Mouse (Mus musculus) lung, postnatal 14 days (tissue): Measurements from ENCODE around the gene Cypt1.

Source experiments
- DNase-seq: peaks from one replicate; pipeline ENCODE4 v3.0.0; 2021

Gene Cypt1

DNA sequence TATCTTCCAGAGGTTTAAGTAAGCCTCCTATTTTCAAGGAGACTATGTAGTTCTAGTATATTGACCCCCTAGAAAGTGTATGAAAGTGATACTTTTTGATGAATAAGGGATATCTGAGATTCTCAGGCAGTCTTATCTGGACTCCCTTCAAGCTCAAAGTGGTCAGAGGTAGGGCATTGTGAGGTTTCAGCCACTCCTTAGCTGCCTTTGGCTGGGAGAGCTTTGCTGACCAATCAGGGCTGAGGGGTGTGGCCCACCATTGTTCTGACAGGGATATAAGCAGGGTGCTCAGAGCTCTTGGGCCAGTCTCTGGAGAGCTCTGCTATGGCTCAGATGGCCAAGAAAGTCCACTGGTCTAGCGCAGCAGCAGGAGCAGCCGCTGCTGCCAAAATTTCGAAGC, at the start of gene Cypt1:
Cypt1 (plus strand) TSS at position 301 of the 400 bp plus-strand sequence.
- DNase-seq, result no peak

DNA sequence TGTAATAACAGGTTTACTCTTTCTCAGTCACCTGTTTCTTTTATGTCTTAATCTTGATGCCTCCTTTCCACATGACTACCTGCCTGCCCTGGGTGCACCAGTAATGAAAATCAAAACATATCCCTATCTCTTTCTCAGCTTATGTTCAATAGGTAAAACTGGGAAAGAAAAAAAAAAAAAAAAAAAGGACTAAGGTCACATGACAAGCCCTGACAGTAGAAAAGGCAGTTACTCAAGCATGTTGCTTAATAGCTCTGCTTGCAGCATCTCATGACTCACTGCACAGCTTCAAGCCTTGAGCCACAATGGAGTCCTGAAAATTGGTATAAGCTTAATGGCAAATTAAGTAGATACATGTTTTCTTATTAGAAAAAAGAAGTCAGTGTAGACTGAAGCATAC, 24.1 kb downstream of the Cypt1 start:
- no peak for DNase-seq

DNA sequence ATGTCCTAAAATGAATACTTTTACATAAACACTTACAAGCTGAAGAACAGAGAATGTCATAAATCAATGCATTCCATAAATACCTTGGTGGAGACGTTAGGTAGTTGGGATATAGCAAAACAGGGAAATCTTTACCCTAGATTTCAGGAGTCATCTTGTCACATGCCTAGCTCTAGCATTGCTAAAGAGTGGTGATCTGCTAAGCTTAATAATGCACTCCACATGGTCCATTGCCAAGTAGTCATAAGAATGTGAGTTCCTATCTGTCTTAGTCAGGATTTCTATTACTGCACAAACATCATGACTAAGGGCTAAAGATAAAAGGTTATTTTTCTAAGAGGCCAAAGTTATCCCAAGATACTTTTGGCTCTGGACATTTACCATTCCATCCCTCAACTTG, 34.4 kb downstream of the Cypt1 start:
- DNase-seq, result no peak

DNA sequence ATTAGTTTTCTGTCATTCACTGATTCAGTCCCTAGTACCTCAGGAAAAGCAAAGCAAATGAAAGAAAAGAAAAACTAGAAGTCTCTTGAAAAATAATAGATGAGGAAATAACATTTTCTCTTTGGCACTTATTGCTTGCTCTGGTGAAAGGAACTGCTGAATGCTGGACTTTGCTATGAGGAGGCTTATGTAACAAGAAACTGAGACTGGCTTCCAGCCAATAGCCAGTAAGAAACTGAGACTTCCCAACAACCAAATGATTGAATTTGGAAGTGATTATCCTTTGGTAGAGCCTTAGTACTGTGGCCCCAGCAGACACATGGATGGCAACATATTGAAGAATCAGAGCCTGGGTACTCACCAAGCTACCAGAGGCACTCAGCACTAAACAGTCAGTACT, 35.8 kb downstream of the Cypt1 start:
- DNase-seq, result peak; percentile 1
